ENCODE assay signal across 12 mouse cellular contexts in the genomic region with DNA sequence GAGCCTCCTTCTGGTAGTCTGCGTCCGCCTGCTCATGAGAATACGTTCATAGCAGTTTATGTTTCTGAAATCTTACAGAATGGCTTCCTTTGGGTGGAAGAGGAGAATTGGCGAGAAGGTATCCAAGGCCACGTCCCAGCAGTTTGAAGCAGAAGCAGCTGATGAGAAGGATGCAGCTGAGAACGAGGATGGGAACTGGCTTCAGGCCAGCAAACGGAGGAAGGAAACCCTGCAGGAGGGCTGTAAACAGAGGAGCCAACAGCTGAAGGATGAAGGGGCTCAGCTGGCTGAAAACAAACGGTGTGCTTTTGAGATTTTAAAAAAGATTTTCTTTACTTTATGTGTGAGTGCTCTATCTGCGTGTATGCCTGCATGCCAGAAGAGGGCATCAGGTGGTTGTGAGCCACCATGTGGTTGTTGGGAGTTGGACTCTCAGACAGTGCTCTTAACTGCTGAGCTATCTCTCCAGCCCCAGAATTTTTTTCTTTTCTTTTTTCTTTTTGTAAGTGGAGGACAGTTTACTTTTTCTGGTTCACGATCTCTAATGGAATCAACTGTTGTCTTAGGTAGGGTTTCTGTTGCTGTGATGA. TPM values are rescaled to one million over a fixed set of nuclear protein-coding genes. Genes with fewer than 3 reads are reported as not detected.
A peak's percentile ranks its signal among the peaks of the same experiment; 100 is the strongest.
DNase-seq lines count a peak whose midpoint lies in the region; ATAC-seq lines count a peak whose summit lies in the region.
"Had no signal": no experiment of that assay in that cellular context is flagged by ENCODE, and none has a peak within 500 bp of the region (broad histone marks: within the 10 kb centered on the region; RNA-seq: fewer than 3 reads in every experiment).

No protein-coding gene starts in this region.

- peak; percentile 13 to 23 for DNase-seq in cerebellum, postnatal 14 days
- DNase-seq in cerebellum, adult 11-12 months = no peak
- peak; percentile 69 for DNase-seq in kidney, postnatal 14 days
- DNase-seq in thymus, postnatal 14 days = peak; percentile 8
- no peak for DNase-seq in thymus, adult 18-20 months
- no peak for DNase-seq in spleen, adult 12 weeks (ENCODE audit: low spot score)
- DNase-seq in thymus, postnatal 10 days (ENCODE audit: low spot score in 2 of 2) = no peak

- no peak overlapping the region for H3K4me2 ChIP-seq in kidney, embryonic 14.5 days (replicated peaks; ENCODE audit: low read depth, low read length)
- H3K4me2 ChIP-seq: embryonic facial prominence, embryonic 13.5 days; heart, embryonic 13.5 days; limb, embryonic 12.5 days had no signal

- no peak for ATAC-seq in kidney, embryonic 14.5 days (ENCODE audit: low FRiP score, low TSS enrichment)
- ATAC-seq: midbrain, embryonic 16.5 days had no signal

- no peak overlapping the region for H3K9ac ChIP-seq in kidney, embryonic 14.5 days (ENCODE audit: low read depth, low read length)
- H3K9ac ChIP-seq: embryonic facial prominence, embryonic 13.5 days; heart, embryonic 13.5 days; limb, embryonic 12.5 days had no signal

- H3K27me3 ChIP-seq in kidney, embryonic 14.5 days (ENCODE audit: control insufficient read depth, insufficient read depth, low read length) = no peaks in the 10 kb centered on the region
- H3K27me3 ChIP-seq: embryonic facial prominence, embryonic 13.5 days; heart, embryonic 13.5 days; limb, embryonic 12.5 days had no signal

- 75% methylated on average over 10 of the region's 10 CpGs for WGBS in kidney, embryonic 14.5 days

- H3K36me3 ChIP-seq in kidney, embryonic 14.5 days (ENCODE audit: control insufficient read depth, insufficient read depth, low read length) = peaks cover 18% of the 10 kb centered on the region; the same call in 1 of the 2 replicates

- no peak overlapping the region for H3K4me3 ChIP-seq in kidney, embryonic 14.5 days (ENCODE audit: low read length)
- H3K4me3 ChIP-seq: embryonic facial prominence, embryonic 13.5 days; heart, embryonic 13.5 days; limb, embryonic 12.5 days had no signal

- H3K4me1 ChIP-seq in kidney, embryonic 14.5 days (ENCODE audit: control insufficient read depth, insufficient read depth, low read length) = peaks cover 9% of the 10 kb centered on the region; the same call in 1 of the 2 replicates

- H3K9me3 ChIP-seq in kidney, embryonic 14.5 days (ENCODE audit: control insufficient read depth, low read length) = no peaks in the 10 kb centered on the region
- H3K9me3 ChIP-seq: embryonic facial prominence, embryonic 13.5 days; heart, embryonic 13.5 days; limb, embryonic 12.5 days had no signal

- H3K27ac ChIP-seq in kidney, embryonic 14.5 days (ENCODE audit: low read depth, low read length) = no peak overlapping the region
- H3K27ac ChIP-seq: embryonic facial prominence, embryonic 13.5 days; heart, embryonic 13.5 days; limb, embryonic 12.5 days had no signal

RNA-seq across cellular contexts. Expression of a gene that starts 4.3 kb away (rescaled TPM):
- 49.8 and 50.3 TPM in 2 replicates for polyA plus RNA-seq in kidney, embryonic 14.5 days (2014; fragmentation: Nextera tagmentation; extraction: Ambion mirVana)

RNA-seq across cellular contexts. Expression of a gene that starts 45.9 kb away (rescaled TPM):
- 19.6 and 26.1 TPM in 2 replicates for polyA plus RNA-seq in kidney, embryonic 14.5 days (2014; fragmentation: Nextera tagmentation; extraction: Ambion mirVana)

RNA-seq across cellular contexts. Expression of a gene that starts 54.4 kb away (rescaled TPM):
- 3.0 and 5.9 TPM in 2 replicates for polyA plus RNA-seq in kidney, embryonic 14.5 days (2014; fragmentation: Nextera tagmentation; extraction: Ambion mirVana)

Comparison
In these comparisons a context has a peak if more than half of its experiments do, and no peak if none do; other contexts are left out.
1. DNase-seq: peak in cerebellum, postnatal 14 days (2 of 2), kidney, postnatal 14 days (single experiment) and thymus, postnatal 14 days (single experiment); none in cerebellum, adult 11-12 months (single experiment), thymus, adult 18-20 months (0 of 2), spleen, adult 12 weeks (single experiment) and thymus, postnatal 10 days (0 of 2).